7 mouse cellular contexts compared by ENCODE assay signal in genomic region chr3:122275111-122275510, GRCm38 (mm10). TPM values are rescaled to one million over a fixed set of nuclear protein-coding genes. Genes with fewer than 3 reads are reported as not detected.
DNase-seq lines count a peak whose midpoint lies in the region; ATAC-seq lines count a peak whose summit lies in the region.

No protein-coding gene starts in this region.

- ATAC-seq in lung, embryonic 16.5 days (ENCODE audit: low read depth) = no peak
- no peak for ATAC-seq in forebrain, embryonic 13.5 days
- no peak for ATAC-seq in limb, embryonic 15.5 days (ENCODE audit: insufficient number of reproducible peaks, low FRiP score, low TSS enrichment, low read depth)
- no peak for ATAC-seq in stomach, embryonic 16.5 days (ENCODE audit: insufficient read depth, low FRiP score)
- ATAC-seq in megakaryocyte-erythroid progenitor cell, adult 5-6 weeks (replicated peaks; ENCODE audit: low FRiP score, low TSS enrichment, poor library complexity, severe bottlenecking) = no peak

- H3K4me3 ChIP-seq in lung, embryonic 16.5 days (ENCODE audit: low read length) = peak overlapping the region; percentile 100
- peak overlapping the region; percentile 89 for H3K4me3 ChIP-seq in forebrain, embryonic 13.5 days
- peak overlapping the region; percentile 73 for H3K4me3 ChIP-seq in limb, embryonic 15.5 days
- peak overlapping the region; percentile 87 for H3K4me3 ChIP-seq in stomach, embryonic 16.5 days (replicated peaks; ENCODE audit: low read length)

- no peaks in the 10 kb centered on the region for H3K9me3 ChIP-seq in lung, embryonic 16.5 days (ENCODE audit: control insufficient read depth, low read length)
- H3K9me3 ChIP-seq in forebrain, embryonic 13.5 days (replicated peaks) = no peaks in the 10 kb centered on the region
- no peaks in the 10 kb centered on the region for H3K9me3 ChIP-seq in limb, embryonic 15.5 days
- no peaks in the 10 kb centered on the region for H3K9me3 ChIP-seq in stomach, embryonic 16.5 days (replicated peaks; ENCODE audit: control insufficient read depth, low read length)

- peaks cover 24% of the 10 kb centered on the region for H3K4me1 ChIP-seq in lung, embryonic 16.5 days (replicated peaks; ENCODE audit: control insufficient read depth, insufficient read depth, low read length)
- H3K4me1 ChIP-seq in forebrain, embryonic 13.5 days = peaks cover 40% of the 10 kb centered on the region
- peaks cover 30% of the 10 kb centered on the region for H3K4me1 ChIP-seq in limb, embryonic 15.5 days
- H3K4me1 ChIP-seq in stomach, embryonic 16.5 days (ENCODE audit: control insufficient read depth, insufficient read depth, low read length) = peaks cover 28% of the 10 kb centered on the region

- H3K27me3 ChIP-seq in lung, embryonic 16.5 days (ENCODE audit: control insufficient read depth, insufficient read depth, low read depth, low read length) = no peaks in the 10 kb centered on the region
- H3K27me3 ChIP-seq in forebrain, embryonic 13.5 days = no peaks in the 10 kb centered on the region
- no peaks in the 10 kb centered on the region for H3K27me3 ChIP-seq in limb, embryonic 15.5 days
- no peaks in the 10 kb centered on the region for H3K27me3 ChIP-seq in stomach, embryonic 16.5 days (ENCODE audit: control insufficient read depth, insufficient read depth, low read length)

- H3K36me3 ChIP-seq in lung, embryonic 16.5 days (ENCODE audit: control insufficient read depth, insufficient read depth, low read length) = peaks cover 32% of the 10 kb centered on the region
- H3K36me3 ChIP-seq in forebrain, embryonic 13.5 days (ENCODE audit: poor library complexity, severe bottlenecking) = peaks cover 43% of the 10 kb centered on the region
- H3K36me3 ChIP-seq in limb, embryonic 15.5 days = peaks cover 48% of the 10 kb centered on the region
- 0 out of 2 replicates have a peak, but pooled peaks cover 7% of the 10 kb centered on the region for H3K36me3 ChIP-seq in stomach, embryonic 16.5 days (ENCODE audit: control insufficient read depth, insufficient read depth, low read length)

- H3K27ac ChIP-seq in lung, embryonic 16.5 days (ENCODE audit: low read length) = no peak overlapping the region
- no peak overlapping the region for H3K27ac ChIP-seq in forebrain, embryonic 13.5 days
- H3K27ac ChIP-seq in limb, embryonic 15.5 days = no peak overlapping the region
- no peak overlapping the region for H3K27ac ChIP-seq in stomach, embryonic 16.5 days (ENCODE audit: low read length)

- 73% methylated on average over 10 of the region's 10 CpGs for WGBS in lung, embryonic 16.5 days
- WGBS in forebrain, embryonic 13.5 days = 72% methylated on average over 10 of the region's 10 CpGs
- 74% methylated on average over 10 of the region's 10 CpGs for WGBS in limb, embryonic 15.5 days
- 75% methylated on average over 10 of the region's 10 CpGs for WGBS in stomach, embryonic 16.5 days

- H3K4me2 ChIP-seq in lung, embryonic 16.5 days (ENCODE audit: low read depth, low read length) = peak overlapping the region; percentile 68
- H3K4me2 ChIP-seq in forebrain, embryonic 13.5 days = peak overlapping the region; percentile 90
- H3K4me2 ChIP-seq in limb, embryonic 15.5 days = peak overlapping the region; percentile 64
- peak overlapping the region; percentile 59 for H3K4me2 ChIP-seq in stomach, embryonic 16.5 days (ENCODE audit: low read depth, low read length)

- peak overlapping the region; percentile 98 for H3K9ac ChIP-seq in lung, embryonic 16.5 days (ENCODE audit: low read length)
- peak overlapping the region; percentile 87 for H3K9ac ChIP-seq in forebrain, embryonic 13.5 days
- peak overlapping the region; percentile 88; the same call in 1 of the 2 replicates for H3K9ac ChIP-seq in limb, embryonic 15.5 days
- peak overlapping the region; percentile 40; the same call in 1 of the 2 replicates for H3K9ac ChIP-seq in stomach, embryonic 16.5 days (ENCODE audit: low read length)

- no peak for DNase-seq in lung, adult 18-20 months
- no peak for DNase-seq in layer of hippocampus, postnatal 10 days (ENCODE audit: low spot score in 2 of 2)

RNA-seq across cellular contexts. Expression of gene Dnttip2, which starts 0.9 kb away (rescaled TPM):
- polyA plus RNA-seq in lung, embryonic 16.5 days (2015; fragmentation: Nextera tagmentation; extraction: Ambion mirVana) = 60.4 and 61.8 TPM in 2 replicates
- polyA plus RNA-seq in forebrain, embryonic 13.5 days (2015; fragmentation: Nextera tagmentation; extraction: Ambion mirVana) = 69.2 and 70.2 TPM in 2 replicates
- polyA plus RNA-seq in limb, embryonic 15.5 days (2015; fragmentation: Nextera tagmentation; extraction: Ambion mirVana) = 59.6 and 63.9 TPM in 2 replicates
- polyA plus RNA-seq in stomach, embryonic 16.5 days (2015; fragmentation: Nextera tagmentation; extraction: Ambion mirVana) = 57.6 and 61.7 TPM in 2 replicates
- 10 to 100 TPM; 27.3 to 28.6 TPM for total RNA-seq in layer of hippocampus, postnatal 10 days (2021)
- total RNA-seq in megakaryocyte-erythroid progenitor cell, adult 5-6 weeks (2014; fragmentation: Nextera tagmentation) = 87.8 and 97.9 TPM in 2 replicates
- total RNA-seq in megakaryocyte-erythroid progenitor cell, adult 5-6 weeks (2017) = 179 and 194 TPM in 2 replicates

RNA-seq across cellular contexts. Expression of gene Bcar3, which starts 18.8 kb away (rescaled TPM):
- 14.8 and 16.9 TPM in 2 replicates for polyA plus RNA-seq in lung, embryonic 16.5 days (2015; fragmentation: Nextera tagmentation; extraction: Ambion mirVana)
- polyA plus RNA-seq in forebrain, embryonic 13.5 days (2015; fragmentation: Nextera tagmentation; extraction: Ambion mirVana) = 6.0 and 7.5 TPM in 2 replicates
- 7.8 and 9.1 TPM in 2 replicates for polyA plus RNA-seq in limb, embryonic 15.5 days (2015; fragmentation: Nextera tagmentation; extraction: Ambion mirVana)
- polyA plus RNA-seq in stomach, embryonic 16.5 days (2015; fragmentation: Nextera tagmentation; extraction: Ambion mirVana) = 11.1 and 13.7 TPM in 2 replicates
- total RNA-seq in layer of hippocampus, postnatal 10 days (2021) = 1 to 10 TPM; 6.1 to 7.0 TPM
- total RNA-seq in megakaryocyte-erythroid progenitor cell, adult 5-6 weeks (2014; fragmentation: Nextera tagmentation) = 0.84 TPM in 1 of 2 replicates, not detected in the other
- not detected in 2 replicates for total RNA-seq in megakaryocyte-erythroid progenitor cell, adult 5-6 weeks (2017)

RNA-seq across cellular contexts. Expression of gene Gclm, which starts 29.8 kb away (rescaled TPM):
- 72.9 and 78.0 TPM in 2 replicates for polyA plus RNA-seq in lung, embryonic 16.5 days (2015; fragmentation: Nextera tagmentation; extraction: Ambion mirVana)
- 48.0 and 51.2 TPM in 2 replicates for polyA plus RNA-seq in forebrain, embryonic 13.5 days (2015; fragmentation: Nextera tagmentation; extraction: Ambion mirVana)
- polyA plus RNA-seq in limb, embryonic 15.5 days (2015; fragmentation: Nextera tagmentation; extraction: Ambion mirVana) = 45.7 and 56.6 TPM in 2 replicates
- polyA plus RNA-seq in stomach, embryonic 16.5 days (2015; fragmentation: Nextera tagmentation; extraction: Ambion mirVana) = 60.8 and 69.5 TPM in 2 replicates
- 10 to 100 TPM; 54.4 to 67.7 TPM for total RNA-seq in layer of hippocampus, postnatal 10 days (2021)
- 293 and 359 TPM in 2 replicates for total RNA-seq in megakaryocyte-erythroid progenitor cell, adult 5-6 weeks (2014; fragmentation: Nextera tagmentation)
- total RNA-seq in megakaryocyte-erythroid progenitor cell, adult 5-6 weeks (2017) = 158 and 161 TPM in 2 replicates

Comparison
In these comparisons a context has a peak if more than half of its experiments do, and no peak if none do; other contexts are left out.
1. H3K9ac ChIP-seq: peak in every context shown above with its lines; median percentile 98 in lung, embryonic 16.5 days; 88 in limb, embryonic 15.5 days; 87 in forebrain, embryonic 13.5 days; 40 in stomach, embryonic 16.5 days.